Mouse (Mus musculus) adrenal gland, adult 2 months (tissue): ENCODE data around the gene Muc3a. TPM values are rescaled to one million over a fixed set of nuclear protein-coding genes. Genes with fewer than 3 reads are reported as not detected.

Experiments used
- DNase-seq: peaks from one replicate; pipeline ENCODE4 v3.0.0; 2021
- long read RNA-seq: library from polyadenylated mRNA; stranded (forward); transcript quantifications from one replicate; pipeline ENCODE4 v2.0.0, GENCODE M21; 2021
- polyA plus RNA-seq: library from polyadenylated mRNA; depleted of rRNA; stranded (reverse); fragments of >200 nt; gene quantifications from 2 replicates; pipeline ENCODE4 v1.2.3, GENCODE M21; 2012; rRNA removed
- total RNA-seq, 2 experiments: library from RNA; stranded (reverse); gene quantifications; 2 replicates each; pipeline ENCODE4 v1.2.3; 2021

The Muc3a gene
- total RNA-seq (under 1 TPM in 1 of 2 experiments, not detected in 1; 0.14 TPM), polyA plus RNA-seq (0.30 and 0.63 TPM in 2 replicates)
- long read RNA-seq = 0 reads

- no peak for DNase-seq
These were observed at the start of gene Muc3a for GRCm38 (mm10) chr5:137212289-137212688. Muc3a (minus strand) TSS chr5:137212389.

DNA sequence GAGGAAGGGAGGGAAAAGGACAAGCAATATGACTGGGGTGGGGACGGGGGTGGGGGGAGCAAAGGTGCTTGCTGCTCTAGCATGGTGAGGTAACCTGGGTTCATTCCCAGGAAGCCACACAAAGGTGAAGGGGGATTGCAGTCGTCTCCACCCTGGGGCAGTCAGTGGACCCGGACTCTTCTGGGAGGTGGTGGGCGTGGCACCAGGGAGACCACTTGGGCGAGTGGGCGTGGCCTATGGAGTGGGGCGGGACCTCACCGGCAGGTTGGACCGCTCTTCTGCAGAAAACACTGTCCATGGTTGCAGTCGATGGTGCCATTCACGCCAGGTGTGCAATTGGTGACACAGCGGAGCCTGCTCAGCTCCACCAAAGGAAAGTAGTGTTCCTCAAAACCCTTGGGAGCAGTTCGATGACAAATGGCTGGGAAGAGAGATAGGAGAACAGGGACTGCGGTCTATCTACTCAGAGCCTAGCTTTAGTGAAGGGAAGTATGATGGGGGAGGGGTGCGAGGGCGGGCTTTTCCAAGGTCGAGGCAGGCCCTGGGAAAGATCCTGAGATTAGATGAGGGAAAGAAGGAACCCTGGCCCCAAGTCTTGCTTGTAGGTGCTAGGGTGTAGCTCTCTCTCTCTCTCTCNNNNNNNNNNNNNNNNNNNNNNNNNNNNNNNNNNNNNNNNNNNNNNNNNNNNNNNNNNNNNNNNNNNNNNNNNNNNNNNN is 917 bp downstream of the Muc3a start:
- DNase-seq = no peak

GRCm38 (mm10) chr5:137210689-137211088 is 1.5 kb downstream of the Muc3a start:
- no peak for DNase-seq

GRCm38 (mm10) chr5:137205301-137205700 is 6.9 kb downstream of the Muc3a start:
- no peak for DNase-seq

GRCm38 (mm10) chr5:137194488-137195120 is 17.6 kb downstream of the Muc3a start:
- no peak for DNase-seq

DNA sequence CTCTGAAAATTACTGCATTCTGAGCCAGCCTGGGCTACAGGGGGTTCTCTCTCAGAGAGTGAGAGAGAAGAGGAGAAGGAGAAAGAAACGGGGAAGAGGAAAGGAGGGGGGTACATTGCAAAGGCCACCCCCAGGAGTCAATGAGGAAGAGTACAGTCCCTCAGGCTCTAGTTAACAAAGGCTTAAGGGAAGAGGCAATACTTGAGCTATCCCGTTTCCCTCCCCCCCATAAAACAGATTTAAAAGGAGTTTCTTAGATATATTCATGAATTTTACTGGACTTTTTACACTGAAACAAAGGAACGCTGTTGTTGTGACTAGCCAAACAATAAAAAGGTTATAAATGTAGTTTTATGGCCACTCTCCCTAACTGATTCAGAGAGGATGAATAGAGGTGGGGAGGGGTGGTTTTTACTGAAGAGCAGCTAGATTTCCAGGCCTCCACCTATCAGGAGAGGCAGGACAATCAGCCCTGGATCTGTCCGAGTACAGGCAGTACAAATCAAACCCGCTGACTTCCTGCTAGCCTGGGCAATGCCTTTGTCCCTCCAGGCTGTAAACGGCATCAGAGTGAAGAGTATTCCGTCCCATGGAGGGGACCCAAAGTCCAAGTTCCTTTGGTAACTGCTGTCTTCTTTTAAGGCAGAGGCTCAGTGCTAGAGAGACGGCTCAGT is 18.8 kb downstream of the Muc3a start:
- DNase-seq = no peak

DNA sequence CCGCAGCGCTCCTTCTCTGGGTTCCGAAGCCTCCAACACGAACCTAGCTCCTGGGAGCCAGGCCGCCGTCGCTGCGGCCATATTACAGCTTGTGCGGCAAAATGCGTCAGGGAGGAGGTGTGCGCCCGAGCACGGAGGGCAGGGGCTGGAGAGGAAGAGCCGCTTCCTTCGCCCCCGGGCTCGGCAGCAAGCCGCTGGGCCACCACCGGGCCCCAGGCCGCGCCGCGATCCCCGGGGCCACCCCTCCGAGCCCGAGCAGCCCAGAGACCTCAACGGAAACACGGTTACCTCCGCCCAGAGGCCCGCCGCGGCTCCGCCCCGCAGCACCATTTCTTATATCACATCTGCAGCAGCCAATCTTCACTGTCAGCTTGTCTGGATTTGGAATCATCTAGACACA is 22.9 kb downstream of the Muc3a start:
- DNase-seq = peak; percentile 6

DNA sequence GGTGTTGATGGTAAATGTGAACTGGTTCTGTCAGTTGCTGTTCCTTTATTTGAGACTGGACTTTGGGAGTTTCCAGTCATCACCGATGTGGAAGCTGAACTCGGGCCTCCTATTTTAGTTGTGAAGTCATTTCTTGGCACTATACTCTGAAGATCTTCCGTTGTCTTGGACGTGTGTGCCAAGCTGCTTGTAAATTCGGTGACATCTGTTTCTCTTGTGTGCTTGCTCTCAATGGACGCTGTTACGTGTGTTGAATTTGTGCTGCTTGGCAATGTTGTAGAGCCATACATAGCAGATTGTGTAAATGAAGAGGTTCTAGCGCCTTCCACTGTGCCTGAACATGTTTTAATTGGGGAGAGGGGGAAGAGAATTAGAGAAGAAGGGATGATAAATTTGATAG is 26.8 kb downstream of the Muc3a start:
- DNase-seq = no peak

DNA sequence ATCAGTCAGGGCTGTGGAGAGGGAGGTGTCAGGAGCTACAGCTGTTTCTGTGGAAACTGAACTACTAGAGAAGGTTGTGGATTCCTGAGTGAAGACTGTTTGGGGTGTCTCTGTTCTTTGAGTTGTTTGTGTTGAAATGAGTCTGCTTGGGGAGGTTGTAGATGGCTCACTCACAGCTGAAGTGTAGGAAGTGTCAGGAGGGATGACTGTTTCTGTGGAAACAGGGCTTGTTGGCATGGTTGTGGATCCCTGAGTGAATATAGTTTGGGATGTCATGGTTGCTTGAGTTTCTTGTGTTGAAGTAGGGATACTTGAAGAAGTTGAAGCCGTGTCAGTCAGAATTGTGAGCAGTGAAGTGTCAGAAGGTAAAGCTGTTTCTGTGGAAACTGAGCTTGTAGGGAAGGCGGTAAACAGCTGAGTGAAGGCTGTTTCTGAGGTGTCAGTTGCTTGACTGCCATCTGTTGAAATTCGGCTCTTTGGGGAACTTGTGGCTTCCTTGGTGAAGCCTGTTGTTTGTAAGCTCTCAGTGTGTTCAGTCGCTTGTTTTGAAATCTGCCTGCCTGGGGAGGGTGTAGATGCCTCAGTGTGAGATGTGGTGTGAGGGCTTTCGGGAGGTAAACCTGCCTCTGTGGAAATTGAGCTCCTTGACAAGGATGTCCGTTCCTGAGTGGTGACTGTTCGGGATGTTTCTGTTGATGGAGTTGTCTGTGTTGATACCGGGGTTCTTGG is 32.4 kb downstream of the Muc3a start:
- no peak for DNase-seq

GRCm38 (mm10) chr5:137173967-137174366 is 38.2 kb downstream of the Muc3a start:
- no peak for DNase-seq

GRCm38 (mm10) chr5:137172591-137172990 is 39.6 kb downstream of the Muc3a start:
- no peak for DNase-seq

- DNase-seq = no peak
These were observed 40.7 kb downstream of the Muc3a start for GRCm38 (mm10) chr5:137171478-137171877.

DNA sequence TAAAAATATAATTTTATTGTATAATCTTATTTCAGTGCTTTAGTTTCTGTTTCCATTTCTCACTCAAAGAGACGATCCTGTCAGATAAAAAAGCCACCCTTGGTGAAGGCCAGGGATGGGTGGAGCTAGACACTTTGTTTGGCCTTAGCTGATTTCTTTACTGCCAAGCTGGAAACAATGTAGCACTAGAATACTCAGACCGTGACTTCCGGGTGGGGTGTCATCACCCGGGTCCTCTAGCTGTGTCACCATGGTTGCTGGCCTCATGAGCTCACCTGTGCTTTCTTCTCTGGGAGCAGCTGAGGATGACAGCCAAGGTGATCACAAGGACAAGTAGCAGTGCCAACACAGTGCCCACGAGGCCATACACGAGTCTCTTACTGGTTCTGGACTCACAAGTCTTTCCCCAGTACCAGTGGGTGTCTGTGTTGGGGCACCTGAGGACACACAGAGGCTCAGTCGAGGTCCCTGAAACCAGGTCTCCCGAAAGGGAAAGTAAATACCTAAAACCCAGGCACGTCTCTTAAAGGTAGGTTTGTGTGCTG is 41.3 kb downstream of the Muc3a start:
- DNase-seq = no peak

GRCm38 (mm10) chr5:137167539-137167938 is 44.6 kb downstream of the Muc3a start:
- no peak for DNase-seq

GRCm38 (mm10) chr5:137166012-137166411 is 46.2 kb downstream of the Muc3a start:
- no peak for DNase-seq

DNA sequence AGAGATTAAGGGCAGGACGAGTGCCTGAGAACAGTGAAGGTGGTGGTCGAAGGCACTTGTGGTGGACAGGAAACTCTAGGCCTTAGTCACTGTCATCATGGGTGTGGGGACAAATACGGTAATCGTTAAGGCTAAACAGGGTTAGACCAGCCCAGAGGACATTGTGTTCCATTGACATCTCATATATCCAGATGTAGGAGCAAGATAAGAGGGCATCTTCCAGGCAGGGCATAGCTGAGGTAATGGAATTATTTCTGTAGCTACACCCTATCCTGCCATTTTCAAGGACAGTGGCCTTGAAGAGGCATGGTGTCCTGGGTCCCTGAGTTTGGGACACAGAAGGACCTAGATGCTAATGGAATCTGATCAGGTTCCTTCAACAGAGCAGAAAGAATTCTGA is 50.3 kb downstream of the Muc3a start:
- no peak for DNase-seq

DNA sequence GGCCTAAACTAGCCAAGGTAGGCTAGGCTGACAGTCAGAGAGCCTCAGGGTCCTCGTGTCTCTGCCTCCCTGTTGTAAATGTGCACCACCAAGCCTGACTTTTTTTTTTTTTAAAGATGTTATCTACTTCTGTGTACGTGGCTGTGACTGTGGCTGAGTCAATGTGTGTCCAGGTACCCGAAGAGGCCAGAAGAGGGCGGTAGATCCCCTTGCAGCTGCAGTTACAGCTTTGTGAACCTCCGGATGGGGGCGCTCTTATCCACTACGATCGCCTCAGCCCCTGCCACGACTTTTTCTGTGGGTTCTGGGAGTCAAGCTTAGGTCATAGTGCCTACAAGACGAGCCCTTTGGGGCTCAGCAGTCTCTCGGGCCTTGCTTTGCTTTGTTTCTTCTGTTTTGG is 52.7 kb downstream of the Muc3a start:
- peak; percentile 6 for DNase-seq

Other genes starting within 250 kb of the Muc3a start
- 10 to 100 TPM; 11.2 to 18.8 TPM for gene Cldn15, start 245.8 kb downstream of the Muc3a start, total RNA-seq
- 19.7 and 20.2 TPM in 2 replicates for gene Cldn15, start 245.8 kb downstream of the Muc3a start, polyA plus RNA-seq
- 10 to 100 TPM; 68.5 to 74.3 TPM for gene Plod3, start 225.4 kb downstream of the Muc3a start, total RNA-seq
- gene Plod3, start 225.4 kb downstream of the Muc3a start, polyA plus RNA-seq = 75.6 and 86.3 TPM in 2 replicates
- 100 to 1,000 TPM; 102 to 109 TPM for gene Znhit1, start 224.4 kb downstream of the Muc3a start, total RNA-seq
- 151 and 155 TPM in 2 replicates for gene Znhit1, start 224.4 kb downstream of the Muc3a start, polyA plus RNA-seq
- gene Vgf, start 186.0 kb downstream of the Muc3a start, total RNA-seq = 10 to 100 TPM; 10.1 to 51.2 TPM
- gene Vgf, start 186.0 kb downstream of the Muc3a start, polyA plus RNA-seq = 5.3 and 7.0 TPM in 2 replicates
- gene Ap1s1, start 166.3 kb downstream of the Muc3a start, total RNA-seq = 100 to 1,000 TPM in 1 of 2 experiments, 10 to 100 TPM in 1; 75.4 to 114 TPM
- gene Ap1s1, start 166.3 kb downstream of the Muc3a start, polyA plus RNA-seq = 46.5 and 56.7 TPM in 2 replicates
- gene Serpine1, start 140.1 kb downstream of the Muc3a start, total RNA-seq = 1 to 10 TPM; 3.9 to 5.3 TPM
- gene Serpine1, start 140.1 kb downstream of the Muc3a start, polyA plus RNA-seq = 1.3 and 2.1 TPM in 2 replicates
- gene Trim56, start 96.2 kb downstream of the Muc3a start, total RNA-seq = 10 to 100 TPM; 37.1 to 47.0 TPM
- 13.3 and 19.6 TPM in 2 replicates for gene Trim56, start 96.2 kb downstream of the Muc3a start, polyA plus RNA-seq
- gene Muc3, start 63.1 kb downstream of the Muc3a start, total RNA-seq = not detected
- not detected in 2 replicates for gene Muc3, start 63.1 kb downstream of the Muc3a start, polyA plus RNA-seq
- gene Ache, start 75.1 kb upstream of the Muc3a start, total RNA-seq = 10 to 100 TPM in 1 of 2 experiments, 1 to 10 TPM in 1; 5.8 to 12.0 TPM
- 11.0 and 18.0 TPM in 2 replicates for gene Ache, start 75.1 kb upstream of the Muc3a start, polyA plus RNA-seq
- 10 to 100 TPM in 1 of 2 experiments, 1 to 10 TPM in 1; 9.6 to 15.3 TPM for gene Ufsp1, start 82.2 kb upstream of the Muc3a start, total RNA-seq
- gene Ufsp1, start 82.2 kb upstream of the Muc3a start, polyA plus RNA-seq = 29.8 and 37.9 TPM in 2 replicates
- gene Srrt, start 95.3 kb upstream of the Muc3a start, total RNA-seq = 100 to 1,000 TPM; 135 to 172 TPM
- gene Srrt, start 95.3 kb upstream of the Muc3a start, polyA plus RNA-seq = 138 and 150 TPM in 2 replicates
- gene Trip6, start 102.0 kb upstream of the Muc3a start, total RNA-seq = 10 to 100 TPM; 28.3 to 41.4 TPM
- gene Trip6, start 102.0 kb upstream of the Muc3a start, polyA plus RNA-seq = 108 TPM in 2 replicates
- 10 to 100 TPM in 1 of 2 experiments, 1 to 10 TPM in 1; 7.3 to 12.4 TPM for gene Slc12a9, start 121.2 kb upstream of the Muc3a start, total RNA-seq
- 30.4 and 33.0 TPM in 2 replicates for gene Slc12a9, start 121.2 kb upstream of the Muc3a start, polyA plus RNA-seq
- 10 to 100 TPM; 44.3 to 68.9 TPM for gene Ephb4, start 137.7 kb upstream of the Muc3a start, total RNA-seq
- 54.6 and 59.9 TPM in 2 replicates for gene Ephb4, start 137.7 kb upstream of the Muc3a start, polyA plus RNA-seq